Comparison of ENCODE assay signal across 10 mouse cellular contexts in genomic region chr13:78024683-78025294, GRCm38 (mm10). TPM values are rescaled to one million over a fixed set of nuclear protein-coding genes. Genes with fewer than 3 reads are reported as not detected.
DNase-seq lines count a peak whose midpoint lies in the region; ATAC-seq and TF ChIP-seq lines count a peak whose summit lies in the region.
"Had no signal": no experiment of that assay in that cellular context is flagged by ENCODE, and none has a peak within 500 bp of the region (broad histone marks: within the 10 kb centered on the region; RNA-seq: fewer than 3 reads in every experiment).

Pou5f2 (plus strand) TSS chr13:78024902.

- no peak within 1 kb of the TSS for H3K4me2 ChIP-seq in hindbrain, embryonic 14.5 days (replicated peaks)
- H3K4me2 ChIP-seq in hindbrain, embryonic 12.5 days (replicated peaks) = no peak within 1 kb of the TSS
- no peak within 1 kb of the TSS for H3K4me2 ChIP-seq in CH12.LX (ENCODE audit: insufficient read depth, low read depth, poor library complexity, severe bottlenecking)
- H3K4me2 ChIP-seq: hindbrain, embryonic 15.5 days; neural tube, embryonic 13.5 days had no signal

- ATAC-seq in hindbrain, embryonic 14.5 days (ENCODE audit: low FRiP score) = peak; percentile 46; the same call in 1 of the 2 replicates
- ATAC-seq in hindbrain, embryonic 12.5 days (ENCODE audit: low FRiP score) = no peak

- H3K4me3 ChIP-seq in hindbrain, embryonic 14.5 days (replicated peaks; ENCODE audit: low read length) = no peak within 1 kb of the TSS
- no peak within 1 kb of the TSS for H3K4me3 ChIP-seq in hindbrain, embryonic 12.5 days
- no peak within 1 kb of the TSS for H3K4me3 ChIP-seq in CH12.LX (replicated peaks in 1 of 3; ENCODE audit: low read depth in 2 of 3, low read length in 2 of 3, poor library complexity in 1 of 3)
- no peak within 1 kb of the TSS for H3K4me3 ChIP-seq in cerebellum, adult 2 months (replicated peaks; ENCODE audit: insufficient read depth, low read depth, low read length)
- H3K4me3 ChIP-seq in liver, adult 2 months (ENCODE audit: insufficient read depth, low read depth, low read length) = no peak within 1 kb of the TSS
- H3K4me3 ChIP-seq: hindbrain, embryonic 15.5 days; neural tube, embryonic 13.5 days had no signal

- H3K4me1 ChIP-seq in hindbrain, embryonic 14.5 days (replicated peaks; ENCODE audit: control insufficient read depth, insufficient read depth, low read length) = no peaks in the 10 kb centered on the region
- H3K4me1 ChIP-seq in hindbrain, embryonic 12.5 days = no peaks in the 10 kb centered on the region
- H3K4me1 ChIP-seq in CH12.LX (ENCODE audit: control insufficient read depth in 1 of 2, insufficient read depth in 2 of 2) = peaks cover 0 to 8% of the 10 kb centered on the region in 2 experiments; a peak in 2 of 4 replicates
- no peaks in the 10 kb centered on the region for H3K4me1 ChIP-seq in cerebellum, adult 2 months (ENCODE audit: control insufficient read depth, insufficient read depth, low read length)
- H3K4me1 ChIP-seq in liver, adult 2 months (ENCODE audit: control insufficient read depth, insufficient read depth, low read length) = no peaks in the 10 kb centered on the region
- H3K4me1 ChIP-seq: hindbrain, embryonic 15.5 days; neural tube, embryonic 13.5 days had no signal

- H3K79me2 ChIP-seq in CH12.LX (replicated peaks; ENCODE audit: control insufficient read depth, extremely low read depth, insufficient read depth, poor library complexity, severe bottlenecking) = no peaks in the 10 kb centered on the region
- H3K79me2 ChIP-seq in liver, adult 2 months (ENCODE audit: control insufficient read depth, insufficient read depth, low read length) = no peaks in the 10 kb centered on the region

- dilution Hi-C loops in CH12.LX (cut with MboI; ENCODE audit: extremely low pct_ligation_motif_present, extremely low pct_unique_long_range_greater_than_20kb, low sequenced_read_pairs) = no loop called here

- intact Hi-C loops in heart, postnatal 36 days (cut with DNase I) = no loop called here

- no peaks in the 10 kb centered on the region for H3K36me3 ChIP-seq in hindbrain, embryonic 14.5 days (replicated peaks; ENCODE audit: control insufficient read depth, insufficient read depth)
- no peaks in the 10 kb centered on the region for H3K36me3 ChIP-seq in hindbrain, embryonic 12.5 days
- peaks cover 0 to 10% of the 10 kb centered on the region in 2 experiments for H3K36me3 ChIP-seq in CH12.LX (replicated peaks in 1 of 2; ENCODE audit: control insufficient read depth in 1 of 2, insufficient read depth in 1 of 2, low read length in 1 of 2)
- H3K36me3 ChIP-seq in liver, adult 2 months (ENCODE audit: control insufficient read depth, insufficient read depth, low read length) = no peaks in the 10 kb centered on the region
- H3K36me3 ChIP-seq: hindbrain, embryonic 15.5 days; neural tube, embryonic 13.5 days had no signal

- TF ChIP-seq POLR2A in CH12.LX (IDR thresholded peaks at IDR 0.05; ENCODE audit: low read depth, low read length) = no peak
- no peak for TF ChIP-seq POLR2A in cerebellum, adult 2 months (IDR thresholded peaks at IDR 0.05; ENCODE audit: borderline replicate concordance, insufficient read depth, low read length)
- no peak for TF ChIP-seq POLR2A in liver, adult 2 months (IDR thresholded peaks at IDR 0.05; ENCODE audit: extremely low read depth, insufficient read depth, low read length)

- H3K9me3 ChIP-seq in hindbrain, embryonic 14.5 days (ENCODE audit: control insufficient read depth, low read length) = no peaks in the 10 kb centered on the region
- no peaks in the 10 kb centered on the region for H3K9me3 ChIP-seq in hindbrain, embryonic 12.5 days (replicated peaks)
- H3K9me3 ChIP-seq in CH12.LX (replicated peaks; ENCODE audit: low read length) = no peaks in the 10 kb centered on the region
- H3K9me3 ChIP-seq: hindbrain, embryonic 15.5 days; neural tube, embryonic 13.5 days had no signal

- peak; percentile 31 to 48; a peak in 3 of 4 replicates for TF ChIP-seq CTCF in CH12.LX (conservative IDR thresholded peaks at IDR 0.05 in 1 of 2, IDR thresholded peaks at IDR 0.05 in 1 of 2; ENCODE audit: low read depth in 2 of 2, low read length in 2 of 2)
- TF ChIP-seq CTCF in cerebellum, adult 2 months (IDR thresholded peaks at IDR 0.05; ENCODE audit: borderline replicate concordance, insufficient read depth, low read depth, low read length) = peak; percentile 25; the same call in 1 of the 2 replicates
- TF ChIP-seq CTCF in liver, adult 2 months (IDR thresholded peaks at IDR 0.05; ENCODE audit: low read depth, low read length) = peak; percentile 31

- no peak for DNase-seq in hindbrain, embryonic 14.5 days (ENCODE audit: low spot score)
- peak; percentile 52 for DNase-seq in CH12.LX (ENCODE audit: extremely low read depth)
- peak in 1 of 2 experiments; percentile 2 for DNase-seq in cerebellum, adult 2 months
- DNase-seq in liver, adult 2 months (ENCODE audit: extremely low read depth, low read depth, low spot score) = no peak
- peak; percentile 22 for DNase-seq in thymus, postnatal 25 days
- no peak for DNase-seq in heart, adult 11 months
- DNase-seq in heart, postnatal 36 days = no peak

- H3K27ac ChIP-seq in hindbrain, embryonic 14.5 days = no peak within 1 kb of the TSS
- no peak within 1 kb of the TSS for H3K27ac ChIP-seq in hindbrain, embryonic 12.5 days
- H3K27ac ChIP-seq in CH12.LX (ENCODE audit: insufficient read depth, low read depth) = no peak within 1 kb of the TSS
- no peak within 1 kb of the TSS for H3K27ac ChIP-seq in cerebellum, adult 2 months (ENCODE audit: insufficient read depth, low read length)
- H3K27ac ChIP-seq in liver, adult 2 months (replicated peaks; ENCODE audit: insufficient read depth, low read depth, low read length) = no peak within 1 kb of the TSS
- H3K27ac ChIP-seq: hindbrain, embryonic 15.5 days; neural tube, embryonic 13.5 days had no signal

- no peak within 1 kb of the TSS for H3K9ac ChIP-seq in hindbrain, embryonic 14.5 days
- H3K9ac ChIP-seq in hindbrain, embryonic 12.5 days = no peak within 1 kb of the TSS
- H3K9ac ChIP-seq in CH12.LX (ENCODE audit: insufficient read depth, low read depth) = no peak within 1 kb of the TSS
- no peak within 1 kb of the TSS for H3K9ac ChIP-seq in liver, adult 2 months (ENCODE audit: low read depth, low read length)
- H3K9ac ChIP-seq: hindbrain, embryonic 15.5 days; neural tube, embryonic 13.5 days had no signal

- in situ Hi-C loops in CH12.LX (cut with MboI; ENCODE audit: low pct_ligation_motif_present, low pct_unique_long_range_greater_than_20kb, low sequenced_read_pairs) = no loop called here

- no peak; the same call in none of the 2 replicates for TF ChIP-seq RAD21 in CH12.LX (IDR thresholded peaks at IDR 0.05; ENCODE audit: low read depth, low read length)

- no peaks in the 10 kb centered on the region for H3K27me3 ChIP-seq in hindbrain, embryonic 14.5 days (ENCODE audit: control insufficient read depth, insufficient read depth, low read length)
- no peaks in the 10 kb centered on the region for H3K27me3 ChIP-seq in hindbrain, embryonic 12.5 days
- no peaks in the 10 kb centered on the region for H3K27me3 ChIP-seq in CH12.LX (replicated peaks)
- no peaks in the 10 kb centered on the region for H3K27me3 ChIP-seq in cerebellum, adult 2 months (ENCODE audit: control insufficient read depth, insufficient read depth, low read length)
- no peaks in the 10 kb centered on the region for H3K27me3 ChIP-seq in liver, adult 2 months (ENCODE audit: control insufficient read depth, insufficient read depth, low read length)
- H3K27me3 ChIP-seq: hindbrain, embryonic 15.5 days; neural tube, embryonic 13.5 days had no signal

- WGBS in hindbrain, embryonic 14.5 days = 55% methylated on average over 15 of the region's 15 CpGs
- WGBS in hindbrain, embryonic 12.5 days = 55% methylated on average over 15 of the region's 15 CpGs
- 46% methylated on average over 15 of the region's 15 CpGs for WGBS in cerebellum, adult 2 months
- 67% methylated on average over 15 of the region's 15 CpGs for WGBS in liver, adult 2 months

- TF ChIP-seq EP300 in CH12.LX (IDR thresholded peaks at IDR 0.05; ENCODE audit: low read length) = no peak

TF ChIP-seq in CH12.LX, 34 proteins besides CTCF, POLR2A, EP300 and RAD21:
- TF ChIP-seq MAX (IDR thresholded peaks at IDR 0.05; ENCODE audit: low read length) (no peak), MAFK (IDR thresholded peaks at IDR 0.05; ENCODE audit: insufficient replicate concordance, low read length) (no peak), USF1 (IDR thresholded peaks at IDR 0.05; ENCODE audit: low read depth, low read length) (no peak), ELF1 (IDR thresholded peaks at IDR 0.05; ENCODE audit: low read depth, low read length) (no peak), NRF1 (IDR thresholded peaks at IDR 0.05; ENCODE audit: low read depth, low read length) (no peak), SIN3A (IDR thresholded peaks at IDR 0.05; ENCODE audit: low read length) (no peak), GABPA (IDR thresholded peaks at IDR 0.05; ENCODE audit: insufficient replicate concordance, low read depth, low read length) (no peak), CHD1 (IDR thresholded peaks at IDR 0.05; ENCODE audit: low read depth, low read length) (no peak)
TF ChIP-seq in CH12.LX: peak in this region for 0.

RNA-seq across cellular contexts. Expression of gene Pou5f2, which starts in this region (rescaled TPM):
- polyA plus RNA-seq in hindbrain, embryonic 14.5 days (2014; fragmentation: Nextera tagmentation; extraction: Ambion mirVana) = 0.59 and 0.83 TPM in 2 replicates
- polyA plus RNA-seq in hindbrain, embryonic 12.5 days (2016; fragmentation: Nextera tagmentation; extraction: Ambion mirVana) = 1.5 TPM in 2 replicates
- total RNA-seq in CH12.LX (2012; rRNA removed) (0.17 and 0.25 TPM in 2 replicates), CH12.LX (2014; rRNA removed) (not detected in 2 replicates)
- polyA plus RNA-seq in CH12.LX (2012; ENCODE audit: insufficient read length, low read depth) = not detected in 2 replicates
- 0.62 and 0.78 TPM in 2 replicates for polyA plus RNA-seq in cerebellum, adult 2 months (2012; rRNA removed)
- 1.3 and 1.4 TPM in 2 replicates for total RNA-seq in liver, adult 2 months (2014; rRNA removed)
- 0.07 TPM in 1 of 2 replicates, not detected in the other for polyA plus RNA-seq in liver, adult 2 months (2012; rRNA removed)
- under 1 TPM in 1 of 2 experiments, not detected in 1; 0.22 TPM for total RNA-seq in heart, postnatal 36 days (2021)

Comparison
In these comparisons a context has a peak if more than half of its experiments do, and no peak if none do; other contexts are left out.
1. Peak in ATAC-seq in hindbrain, embryonic 14.5 days; RNA of the gene not detected or under 1 TPM.
2. Peak in DNase-seq in CH12.LX; RNA of the gene not detected or under 1 TPM.